Mouse (Mus musculus) ES-E14 (cell line): ENCODE results near the gene Arl4a. TPM values are rescaled to one million over a fixed set of nuclear protein-coding genes. Genes with fewer than 3 reads are reported as not detected.

ENCODE experiments used
- DNase-seq: peaks from one replicate; pipeline ENCODE4 v3.0.0-alpha.2; 2013; ENCODE audit warnings: low read depth, low spot score
- H3K27ac ChIP-seq: 2 replicates; pipeline ENCODE4 v1.5.1; 2012; ENCODE audit warnings: low read depth, mild to moderate bottlenecking, low read length, moderate library complexity, mixed read lengths; ENCODE audit not compliant: poor library complexity, insufficient read depth, severe bottlenecking
- H3K36me3 ChIP-seq: 2 replicates; pipeline ENCODE4 v1.6.1; 2012; ENCODE audit warnings: mild to moderate bottlenecking, low read length, moderate library complexity, mixed read lengths; ENCODE audit not compliant: control insufficient read depth, poor library complexity, insufficient read depth, severe bottlenecking
- H3K4me1 ChIP-seq, 2 experiments: fragments of 150-350 bp in 1 of 2; sonication (generic) in 1 of 2; 2 replicates each; pipeline ENCODE4 v1.6.1; 2012; ENCODE audit warnings: low read length in 2 of 2, mild to moderate bottlenecking in 1 of 2, mixed read lengths in 1 of 2; ENCODE audit not compliant: control insufficient read depth in 2 of 2, insufficient read depth in 2 of 2, poor library complexity in 1 of 2
- H3K4me3 ChIP-seq, 2 experiments: fragments of 150-350 bp in 1 of 2; sonication (generic) in 1 of 2; 2 replicates each; pipeline ENCODE4 v1.5.1; 2012; ENCODE audit warnings: low read length in 2 of 2, low read depth in 1 of 2, mild to moderate bottlenecking in 1 of 2, mixed read lengths in 1 of 2; ENCODE audit not compliant: insufficient read depth in 1 of 2, poor library complexity in 1 of 2, severe bottlenecking in 1 of 2
- H3K9ac ChIP-seq: 2 replicates; pipeline ENCODE4 v1.6.1; 2012; ENCODE audit warnings: low read depth, mild to moderate bottlenecking, low read length, mixed read lengths; ENCODE audit not compliant: poor library complexity, insufficient read depth, severe bottlenecking
- H3K9me3 ChIP-seq: fragments of 150-350 bp; sonication (generic); 2 replicates; pipeline ENCODE4 v1.6.1; 2012; ENCODE audit warnings: low read depth, mild to moderate bottlenecking, low read length; ENCODE audit not compliant: control insufficient read depth, insufficient read depth
- CHD2 ChIP-seq: IDR thresholded peaks from 2 replicates; pipeline ENCODE4 v1.6.1; 2014; ENCODE audit warnings: mild to moderate bottlenecking, low read depth, low read length, inconsistent platforms
- HCFC1 ChIP-seq: IDR thresholded peaks from 2 replicates; pipeline ENCODE4 v1.6.1; 2012; ENCODE audit warnings: low read length, inconsistent platforms, borderline replicate concordance; ENCODE audit not compliant: insufficient read depth
- MAFK ChIP-seq: IDR thresholded peaks from 2 replicates; pipeline ENCODE4 v1.6.1; 2014; ENCODE audit warnings: mild to moderate bottlenecking, low read depth, low read length, inconsistent platforms; ENCODE audit not compliant: insufficient read depth
- ZC3H11A ChIP-seq: IDR thresholded peaks from 2 replicates; pipeline ENCODE4 v1.6.1; 2012; ENCODE audit warnings: low read depth, mild to moderate bottlenecking, inconsistent platforms, low read length, borderline replicate concordance
- ZNF384 ChIP-seq: IDR thresholded peaks from 2 replicates; pipeline ENCODE4 v1.6.1; 2012; ENCODE audit warnings: low read depth, low read length, inconsistent platforms
- in situ Hi-C, 2 experiments: fragments of 600-800 bp; cut with MboI; formaldehyde crosslinking; loops; one replicate each; pipeline ENCODE4 v1.15.1; 2025; ENCODE audit warnings: low sequenced_read_pairs in 2 of 2, inconsistent platforms in 1 of 2; ENCODE audit not compliant: unreplicated experiment in 2 of 2
- total RNA-seq: library from RNA; depleted of rRNA; stranded (reverse); fragments of 300-350 nt; gene quantifications from 2 replicates; pipeline ENCODE4 v1.2.3, GENCODE M21; 2012

Gene Arl4a
- total RNA-seq, 1 experiment: 20.2 TPM

GRCm38 (mm10) chr12:39974273-39974672 lies 63.6 kb downstream of the Arl4a start:
- in situ Hi-C loops: no loop called here
- no peak for DNase-seq
- Histone ChIP-seq H3K9me3 (no peaks in the 10 kb centered on the region), H3K27ac (no peak overlapping the region), H3K36me3 (no peaks in the 10 kb centered on the region), H3K9ac (no peak overlapping the region), H3K4me3 (no peak overlapping the region), H3K4me1 (no peaks in the 10 kb centered on the region)
- TF ChIP-seq CHD2 (no peak), ZC3H11A (no peak), MAFK (no peak), ZNF384 (no peak), HCFC1 (no peak)

GRCm38 (mm10) chr12:39969500-39969899 lies 68.3 kb downstream of the Arl4a start:
- H3K4me1 ChIP-seq: no peaks in the 10 kb centered on the region
- no peak for TF ChIP-seq ZNF384
- in situ Hi-C loops: no loop called here
- H3K4me3 ChIP-seq: no peak overlapping the region
- no peak for DNase-seq
- H3K36me3 ChIP-seq: no peaks in the 10 kb centered on the region
- no peak overlapping the region for H3K9ac ChIP-seq
- H3K9me3 ChIP-seq: no peaks in the 10 kb centered on the region
- H3K27ac ChIP-seq: no peak overlapping the region

DNA sequence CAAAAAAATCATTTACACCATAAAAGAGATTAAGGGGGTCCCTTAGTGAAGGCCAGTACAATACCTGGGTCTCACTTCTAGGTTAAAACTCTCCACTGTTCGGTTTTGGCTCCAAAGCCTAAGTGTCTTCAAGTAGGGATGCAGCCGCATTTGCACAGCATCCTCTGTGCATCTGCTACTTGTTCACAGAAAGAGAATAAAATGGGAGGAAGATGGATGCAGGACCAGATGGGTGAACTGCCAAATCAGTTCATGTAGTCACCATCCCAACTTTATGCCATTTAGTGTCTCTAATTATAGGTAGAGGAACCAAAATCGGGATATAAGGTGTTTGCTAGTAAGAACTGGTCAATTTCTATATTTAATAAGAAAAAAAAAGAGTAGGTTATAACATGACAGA lies 69.7 kb downstream of the Arl4a start:
- no peak overlapping the region for H3K27ac ChIP-seq
- H3K9me3 ChIP-seq: no peaks in the 10 kb centered on the region
- in situ Hi-C loops: no loop called here
- H3K9ac ChIP-seq: no peak overlapping the region
- TF ChIP-seq ZNF384 (no peak), HCFC1 (no peak), ZC3H11A (no peak), CHD2 (no peak), MAFK (no peak)
- DNase-seq: no peak
- H3K4me3 ChIP-seq: no peak overlapping the region
- no peaks in the 10 kb centered on the region for H3K36me3 ChIP-seq
- no peaks in the 10 kb centered on the region for H3K4me1 ChIP-seq

DNA sequence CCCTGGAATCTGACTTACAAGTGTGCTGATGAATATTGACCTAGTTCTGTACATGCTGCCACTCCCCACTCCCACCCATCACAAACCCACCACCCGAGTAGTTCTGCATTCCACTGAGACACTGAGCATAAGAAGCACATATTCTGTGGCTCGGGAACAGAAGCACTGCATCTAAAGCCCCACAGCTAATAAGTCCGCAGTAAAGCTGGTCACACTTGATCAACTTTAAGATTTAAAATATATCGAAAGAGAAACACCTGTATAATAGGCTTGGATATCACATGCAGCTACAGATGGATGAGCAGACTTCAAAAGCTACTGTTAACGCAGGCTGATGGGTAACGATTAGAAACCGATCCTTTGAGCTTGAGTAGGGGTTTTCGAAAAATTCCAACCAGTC lies 78.7 kb downstream of the Arl4a start:
- Histone ChIP-seq H3K4me1 (no peaks in the 10 kb centered on the region), H3K27ac (no peak overlapping the region), H3K36me3 (no peaks in the 10 kb centered on the region), H3K9me3 (no peaks in the 10 kb centered on the region; the same call in 1 of the 2 replicates), H3K4me3 (no peak overlapping the region), H3K9ac (no peak overlapping the region)
- TF ChIP-seq CHD2: no peak
- no peak for TF ChIP-seq ZNF384
- TF ChIP-seq ZC3H11A: no peak
- no peak for TF ChIP-seq HCFC1
- TF ChIP-seq MAFK: no peak
- in situ Hi-C loops: no loop called here
- DNase-seq: no peak

DNA sequence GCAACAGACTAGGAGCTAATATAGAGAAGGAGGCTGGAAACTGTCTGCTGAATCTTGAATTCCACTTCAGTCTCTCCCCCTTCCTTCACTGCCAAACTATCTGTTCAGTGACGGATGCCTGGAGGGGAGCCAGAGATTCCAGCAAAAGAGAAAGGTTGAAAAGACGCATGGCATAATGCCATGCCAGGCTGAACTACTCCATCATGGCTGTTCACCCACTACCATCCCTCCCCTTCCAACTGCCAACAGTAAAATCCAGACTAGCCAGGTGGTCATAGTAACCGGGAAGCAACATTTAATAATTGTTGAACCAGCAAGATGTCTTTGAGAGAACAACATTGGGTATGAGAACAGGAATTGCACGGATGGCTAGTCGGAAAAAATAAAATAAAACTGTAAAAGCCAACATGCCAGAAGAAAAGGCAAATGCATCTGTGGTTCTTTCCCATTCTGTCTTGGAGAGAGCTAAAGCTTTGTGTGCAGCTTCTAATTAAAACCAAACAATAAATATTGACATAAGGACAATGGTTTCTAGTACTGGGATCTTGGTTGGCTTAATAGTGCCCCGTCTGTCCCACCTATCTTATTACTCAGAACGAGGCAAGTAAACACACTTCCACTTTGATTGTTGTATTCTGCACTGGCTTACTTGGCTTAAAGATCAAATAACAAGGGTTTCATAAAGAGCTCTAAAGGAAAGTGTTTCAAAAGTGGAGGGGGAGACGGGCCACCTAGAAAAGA lies 79.7 kb downstream of the Arl4a start:
- Histone ChIP-seq H3K9me3 (no peaks in the 10 kb centered on the region; the same call in 1 of the 2 replicates), H3K27ac (no peak overlapping the region), H3K4me3 (no peak overlapping the region), H3K36me3 (no peaks in the 10 kb centered on the region), H3K9ac (no peak overlapping the region), H3K4me1 (no peaks in the 10 kb centered on the region)
- no peak for TF ChIP-seq HCFC1
- no peak for TF ChIP-seq ZC3H11A
- no peak for TF ChIP-seq MAFK
- no peak for TF ChIP-seq CHD2
- no peak for TF ChIP-seq ZNF384
- DNase-seq: no peak
- in situ Hi-C loops: no loop called here
